Mouse (Mus musculus) left cerebral cortex, postnatal 36 days (tissue): ENCODE data around the gene Olfr924. TPM values are rescaled to one million over a fixed set of nuclear protein-coding genes. Genes with fewer than 3 reads are reported as not detected.
"Not testable (repeated sequence)": the region's sequence is repeated elsewhere in the genome, so short reads cannot be mapped to it uniquely, and the experiment has no call there.

Experiments used
- DNase-seq, 2 experiments: peaks; one replicate each; pipeline ENCODE4 v3.0.0; 2021 to 2022; ENCODE audit warnings: low spot score in 2 of 2, mixed read lengths in 1 of 2
- intact Hi-C: fragments of 180-260 bp; cut with DNase I; formaldehyde crosslinking; loops from one replicate; pipeline ENCODE4 v1.15.1; 2025
- total RNA-seq, 2 experiments: library from RNA; stranded (reverse); gene quantifications; 2 replicates each; pipeline ENCODE4 v1.2.3; 2021

Olfr924 gene
- not detected for total RNA-seq

GRCm38 (mm10) chr9:38844149-38844548 lies at the start of gene Olfr924:
Olfr924 (plus strand) TSS chr9:38844449.
- intact Hi-C loops = no loop called here

GRCm38 (mm10) chr9:38805696-38806095 lies 38.6 kb upstream of the Olfr924 start:
- intact Hi-C loops = no loop called here
- DNase-seq = no peak

More at GRCm38 (mm10) chr9:38844149-38844548, at the start of gene Olfr924:
- DNase-seq = no peak

DNA sequence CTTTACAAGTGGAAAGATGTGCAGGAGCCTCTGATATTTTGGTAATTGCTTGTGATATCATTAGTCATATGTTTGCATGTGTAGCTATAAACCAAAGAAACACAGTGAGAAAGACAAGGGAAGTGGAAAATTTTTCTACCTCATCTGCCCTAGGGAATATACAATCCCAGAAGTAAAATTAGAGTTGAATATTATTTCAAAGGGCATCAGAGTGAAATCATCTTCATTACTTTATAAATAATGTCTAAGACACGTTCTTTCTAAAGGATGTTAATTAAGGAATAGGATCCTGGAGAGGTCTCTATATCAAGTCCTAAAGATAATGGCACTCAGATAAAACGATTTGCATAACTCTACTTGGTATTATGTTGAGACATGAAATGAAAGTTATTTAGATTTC lies 29.9 kb upstream of the Olfr924 start, which contains the start of gene Olfr922:
Olfr922 (plus strand) TSS at position 301 of the 400 bp plus-strand sequence.
- no peak for DNase-seq
- intact Hi-C loops = no loop called here

DNA sequence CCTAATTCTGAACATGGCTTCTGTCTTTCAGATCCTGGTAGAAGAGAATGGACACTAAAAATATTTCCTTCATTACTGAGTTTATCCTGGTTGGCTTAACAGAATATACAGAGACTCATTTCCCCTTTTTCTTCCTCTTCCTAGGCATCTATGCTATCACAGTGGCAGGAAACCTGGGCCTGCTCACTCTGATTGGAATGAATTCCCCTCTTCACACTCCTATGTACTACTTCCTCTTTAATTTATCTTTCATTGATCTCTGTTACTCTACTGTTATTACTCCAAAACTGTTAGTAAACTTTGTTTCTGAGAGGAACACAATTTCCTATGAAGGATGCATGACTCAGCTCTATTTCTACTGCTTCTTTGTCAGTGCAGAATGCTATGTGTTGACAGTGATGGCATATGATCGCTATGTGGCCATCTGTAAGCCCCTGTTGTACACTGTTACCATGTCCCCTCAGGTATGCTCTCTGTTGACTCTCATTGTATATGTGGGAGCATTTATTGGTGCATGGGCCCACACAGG lies 28.7 kb upstream of the Olfr924 start:
- no peak for DNase-seq
- intact Hi-C loops = no loop called here

DNA sequence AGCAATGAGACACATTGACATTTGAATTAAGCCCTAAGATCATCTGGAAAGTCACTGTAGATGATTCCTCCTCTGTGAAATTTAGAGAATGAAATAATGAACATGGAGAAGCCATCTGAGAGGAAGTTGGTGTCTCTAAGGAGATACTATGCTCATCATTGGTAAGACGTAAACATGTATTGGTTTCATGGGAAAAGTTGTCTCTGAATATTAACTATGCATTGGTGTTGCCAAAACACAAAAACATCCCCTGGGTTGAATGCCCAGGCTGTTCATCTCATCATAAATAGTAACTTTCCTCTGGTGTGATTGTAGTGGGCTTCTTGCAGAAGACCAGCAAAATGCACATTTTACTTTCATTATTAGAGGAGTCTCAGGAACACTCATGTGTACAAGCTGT lies 18.0 kb upstream of the Olfr924 start, which contains the start of gene Olfr923:
Olfr923 (plus strand) TSS at position 301 of the 400 bp plus-strand sequence.
- intact Hi-C loops = no loop called here

GRCm38 (mm10) chr9:38833027-38833426 lies 11.2 kb upstream of the Olfr924 start:
- no peak for DNase-seq
- intact Hi-C loops = no loop called here

More for the DNA sequence above, 18.0 kb upstream of the Olfr924 start, which contains the start of gene Olfr923:
- DNase-seq = no peak

GRCm38 (mm10) chr9:38854760-38855159 lies 10.5 kb downstream of the Olfr924 start, which contains the start of gene Olfr26:
Olfr26 (plus strand) TSS chr9:38855060.
- no peak for DNase-seq
- intact Hi-C loops = no loop called here

DNA sequence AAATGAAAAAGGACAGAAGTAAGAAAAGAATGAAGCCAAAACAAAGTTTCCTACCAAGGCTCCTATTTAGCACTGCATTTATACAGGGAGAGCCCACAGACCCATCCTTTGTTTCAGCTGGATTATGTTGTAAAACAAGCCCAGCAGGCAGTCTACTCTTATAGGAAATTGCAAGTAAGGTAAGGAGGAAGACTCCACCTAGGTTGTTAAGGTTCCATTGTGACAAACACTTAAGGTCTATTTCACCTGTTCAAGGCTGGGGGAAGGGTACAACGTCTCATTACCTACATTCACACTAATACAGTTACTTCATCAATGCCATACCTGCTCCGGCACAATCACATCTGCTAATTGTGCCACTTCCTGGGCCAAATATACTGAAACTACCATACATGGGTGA lies 30.6 kb downstream of the Olfr924 start:
- DNase-seq = not testable (repeated sequence)

GRCm38 (mm10) chr9:38876826-38877225 lies 32.6 kb downstream of the Olfr924 start, which contains the start of gene Olfr926:
Olfr926 (plus strand) TSS chr9:38877126.
- no peak for DNase-seq
- intact Hi-C loops = no loop called here

More for the DNA sequence above, 30.6 kb downstream of the Olfr924 start:
- intact Hi-C loops = not testable (repeated sequence)

Other genes starting within 250 kb of the Olfr924 start
- not detected for gene Olfr914, start 239.3 kb upstream of the Olfr924 start, total RNA-seq
- gene Olfr916, start 184.6 kb upstream of the Olfr924 start, total RNA-seq = not detected
- gene Olfr917, start 178.6 kb upstream of the Olfr924 start, total RNA-seq = not detected
- not detected for gene Olfr918, start 169.8 kb upstream of the Olfr924 start, total RNA-seq
- not detected for gene Olfr919, start 140.8 kb upstream of the Olfr924 start, total RNA-seq
- 1 to 10 TPM; 7.9 to 8.0 TPM for gene Vwa5a, start 126.2 kb upstream of the Olfr924 start, total RNA-seq
- under 1 TPM in 1 of 2 experiments, not detected in 1; 0.11 TPM for gene Olfr920, start 92.2 kb upstream of the Olfr924 start, total RNA-seq
- gene Olfr921, start 71.4 kb upstream of the Olfr924 start, total RNA-seq = not detected
- gene Olfr922, start 29.8 kb upstream of the Olfr924 start, total RNA-seq = not detected
- gene Olfr923, start 17.9 kb upstream of the Olfr924 start, total RNA-seq = not detected
- not detected for gene Olfr26, start 10.6 kb downstream of the Olfr924 start, total RNA-seq
- not detected for gene Olfr926, start 32.7 kb downstream of the Olfr924 start, total RNA-seq
- gene Olfr930, start 85.4 kb downstream of the Olfr924 start, total RNA-seq = not detected
- not detected for gene Olfr933, start 127.9 kb downstream of the Olfr924 start, total RNA-seq
- not detected for gene Olfr934, start 143.9 kb downstream of the Olfr924 start, total RNA-seq
- gene Olfr935, start 155.2 kb downstream of the Olfr924 start, total RNA-seq = not detected
- not detected for gene Olfr146, start 178.9 kb downstream of the Olfr924 start, total RNA-seq
- not detected for gene Olfr937, start 220.5 kb downstream of the Olfr924 start, total RNA-seq
- not detected for gene Olfr938, start 234.4 kb downstream of the Olfr924 start, total RNA-seq